Mouse (Mus musculus) MEL (cell line): ENCODE results near the gene Atp5s. TPM values are rescaled to one million over a fixed set of nuclear protein-coding genes. Genes with fewer than 3 reads are reported as not detected.

Source experiments
- DNase-seq: peaks from one replicate; pipeline ENCODE4 v3.0.0; 2011; ENCODE audit warnings: low read depth, low spot score
- H3K27ac ChIP-seq: 2 replicates; pipeline ENCODE4 v1.5.1; 2012; ENCODE audit warnings: low read depth, mild to moderate bottlenecking, control low read depth, low read length, moderate library complexity; ENCODE audit not compliant: control insufficient read depth
- H3K27me3 ChIP-seq, 2 experiments: fragments of 150-350 bp in 1 of 2; sonication (generic) in 1 of 2; 2 replicates each; pipeline ENCODE4 v1.6.1; 2012; ENCODE audit warnings: low read length in 2 of 2, mild to moderate bottlenecking in 2 of 2, improper control_type of control experiment in 1 of 2, moderate library complexity in 1 of 2; ENCODE audit not compliant: insufficient read depth in 2 of 2, control insufficient read depth in 1 of 2
- H3K36me3 ChIP-seq, 2 experiments: 2 replicates each; pipeline ENCODE4 v1.6.1; 2012 to 2014; ENCODE audit warnings: low read length in 2 of 2, improper control_type of control experiment in 1 of 2, inconsistent platforms in 1 of 2, mild to moderate bottlenecking in 1 of 2; ENCODE audit not compliant: insufficient read depth in 2 of 2, control insufficient read depth in 1 of 2
- H3K4me1 ChIP-seq, 2 experiments: fragments of 150-350 bp in 1 of 2; sonication (generic) in 1 of 2; 2 replicates each; pipeline ENCODE4 v1.6.1; 2012; ENCODE audit warnings: low read length in 2 of 2, improper control_type of control experiment in 1 of 2, mild to moderate bottlenecking in 1 of 2; ENCODE audit not compliant: insufficient read depth in 2 of 2, control insufficient read depth in 1 of 2
- H3K4me3 ChIP-seq, 2 experiments: fragments of 150-350 bp in 1 of 2; sonication (generic) in 1 of 2; 2 replicates each; pipeline ENCODE4 v1.5.1; 2012; ENCODE audit warnings: low read depth in 2 of 2, low read length in 2 of 2, mild to moderate bottlenecking in 2 of 2, moderate library complexity in 2 of 2, control low read depth in 1 of 2, improper control_type of control experiment in 1 of 2; ENCODE audit not compliant: control insufficient read depth in 1 of 2, insufficient read depth in 1 of 2
- H3K79me2 ChIP-seq: 2 replicates; pipeline ENCODE4 v1.6.1; 2012; ENCODE audit warnings: mild to moderate bottlenecking, low read length, moderate library complexity; ENCODE audit not compliant: control insufficient read depth, poor library complexity, insufficient read depth
- H3K9ac ChIP-seq: 2 replicates; pipeline ENCODE4 v1.6.1; 2012; ENCODE audit warnings: low read depth, mild to moderate bottlenecking, control low read depth, low read length, moderate library complexity; ENCODE audit not compliant: control insufficient read depth, poor library complexity, severe bottlenecking
- H3K9me3 ChIP-seq: fragments of 150-350 bp; sonication (generic); replicated peaks from 2 replicates; pipeline ENCODE4 v1.6.1; 2012; ENCODE audit warnings: mild to moderate bottlenecking, low read length, improper control_type of control experiment, moderate library complexity; ENCODE audit not compliant: insufficient read depth
- BHLHE40 ChIP-seq: IDR thresholded peaks from 2 replicates; pipeline ENCODE4 v1.6.1; 2012; ENCODE audit warnings: low read depth, mild to moderate bottlenecking, inconsistent platforms, low read length, improper control_type of control experiment, borderline replicate concordance
- ETS1 ChIP-seq: IDR thresholded peaks from 2 replicates; pipeline ENCODE4 v1.6.1; 2012; ENCODE audit warnings: low read depth, mild to moderate bottlenecking, inconsistent platforms, low read length, improper control_type of control experiment, moderate library complexity
- GABPA ChIP-seq: IDR thresholded peaks from 2 replicates; pipeline ENCODE4 v1.6.1; 2012; ENCODE audit warnings: low read depth, mild to moderate bottlenecking, inconsistent platforms, low read length, improper control_type of control experiment, moderate library complexity
- GATA1 ChIP-seq: IDR thresholded peaks from 2 replicates; pipeline ENCODE4 v1.6.1; 2011; ENCODE audit warnings: low read depth, low read length, improper control_type of control experiment
- HCFC1 ChIP-seq: IDR thresholded peaks from 2 replicates; pipeline ENCODE4 v1.6.1; 2012; ENCODE audit warnings: low read depth, mild to moderate bottlenecking, inconsistent platforms, low read length, improper control_type of control experiment, moderate library complexity
- MAFK ChIP-seq: IDR thresholded peaks from 2 replicates; pipeline ENCODE4 v1.6.1; 2011; ENCODE audit warnings: low read depth, mild to moderate bottlenecking, low read length, improper control_type of control experiment, borderline replicate concordance
- MXI1 ChIP-seq: IDR thresholded peaks from 2 replicates; pipeline ENCODE4 v1.6.1; 2011; ENCODE audit warnings: mild to moderate bottlenecking, low read depth, low read length, improper control_type of control experiment
- MYC ChIP-seq: IDR thresholded peaks from 2 replicates; pipeline ENCODE4 v1.6.1; 2011; ENCODE audit warnings: low read depth, mild to moderate bottlenecking, low read length, improper control_type of control experiment, moderate library complexity
- NELFE ChIP-seq: IDR thresholded peaks from 2 replicates; pipeline ENCODE4 v1.6.1; 2011; ENCODE audit warnings: low read depth, low read length, improper control_type of control experiment
- NRF1 ChIP-seq: IDR thresholded peaks from 2 replicates; pipeline ENCODE4 v1.6.1; 2014; ENCODE audit warnings: low read depth, mild to moderate bottlenecking, inconsistent platforms, low read length, improper control_type of control experiment, moderate library complexity; ENCODE audit not compliant: poor library complexity, insufficient read depth, severe bottlenecking
- POLR2A ChIP-seq, 2 experiments: IDR thresholded peaks; 2 replicates each; pipeline ENCODE4 v1.6.1; 2011 to 2012; ENCODE audit warnings: low read length in 2 of 2, mild to moderate bottlenecking in 2 of 2, control low read depth in 1 of 2, improper control_type of control experiment in 1 of 2, low read depth in 1 of 2, moderate library complexity in 1 of 2; ENCODE audit not compliant: control insufficient read depth in 1 of 2, insufficient read depth in 1 of 2, poor library complexity in 1 of 2
- RAD21 ChIP-seq: IDR thresholded peaks from 2 replicates; pipeline ENCODE4 v1.6.1; 2011; ENCODE audit warnings: mild to moderate bottlenecking, low read depth, low read length, improper control_type of control experiment
- SIN3A ChIP-seq: IDR thresholded peaks from 2 replicates; pipeline ENCODE4 v1.6.1; 2012; ENCODE audit warnings: low read length, improper control_type of control experiment, inconsistent platforms
- SMC3 ChIP-seq: IDR thresholded peaks from 2 replicates; pipeline ENCODE4 v1.6.1; 2011; ENCODE audit warnings: low read depth, low read length, improper control_type of control experiment
- TCF12 ChIP-seq: IDR thresholded peaks from 2 replicates; pipeline ENCODE4 v1.6.1; 2014; ENCODE audit warnings: low read depth, mild to moderate bottlenecking, inconsistent platforms, low read length, improper control_type of control experiment, moderate library complexity
- ZC3H11A ChIP-seq: IDR thresholded peaks from 2 replicates; pipeline ENCODE4 v1.6.1; 2012; ENCODE audit warnings: low read depth, mild to moderate bottlenecking, inconsistent platforms, low read length, improper control_type of control experiment
- ZMIZ1 ChIP-seq: IDR thresholded peaks from 2 replicates; pipeline ENCODE4 v1.6.1; 2012; ENCODE audit warnings: low read depth, mild to moderate bottlenecking, inconsistent platforms, low read length, improper control_type of control experiment, moderate library complexity
- polyA plus RNA-seq, 2 experiments: library from polyadenylated mRNA; stranded (reverse) in 1 of 2; unstranded in 1 of 2; fragments of >175 nt in 1 of 2; fragments of >200 nt in 1 of 2; gene quantifications; 2 replicates each; pipeline versions ENCODE4 v1.2.1 to v1.2.4; 2012; ENCODE audit warnings: low replicate concordance in 2 of 2, low read depth in 1 of 2; ENCODE audit not compliant: insufficient read length in 2 of 2, insufficient read depth in 1 of 2, missing spikeins in 1 of 2
- total RNA-seq: library from RNA; depleted of rRNA; stranded (reverse); fragments of 300-350 nt; gene quantifications from 2 replicates; pipeline ENCODE4 v1.2.3, GENCODE M21; 2012

Atp5s gene
- total and polyA plus RNA-seq, 3 experiments = 12.7 to 13.7 TPM; not detected in 1

- peaks cover 0 to 4% of the 10 kb centered on the region in 2 experiments; a peak in 2 of 4 replicates for H3K36me3 ChIP-seq
- no peak for DNase-seq
- no peaks in the 10 kb centered on the region for H3K27me3 ChIP-seq
- no peaks in the 10 kb centered on the region for H3K79me2 ChIP-seq
- no peak for TF ChIP-seq NRF1
- TF ChIP-seq NELFE = no peak
- TF ChIP-seq MYC = no peak
- TF ChIP-seq ETS1 = no peak
- TF ChIP-seq MXI1 = no peak
- no peak for TF ChIP-seq ZMIZ1
- no peak for TF ChIP-seq MAFK
- no peak for TF ChIP-seq TCF12
- H3K4me3 ChIP-seq = no peak overlapping the region
- no peaks in the 10 kb centered on the region for H3K9me3 ChIP-seq
- no peak overlapping the region for H3K9ac ChIP-seq
- no peak overlapping the region for H3K27ac ChIP-seq
- peaks cover 0 to 12% of the 10 kb centered on the region in 2 experiments; a peak in 3 of 4 replicates for H3K4me1 ChIP-seq
Measured at GRCm38 (mm10) chr12:69777957-69778356, 53.2 kb downstream of the Atp5s start.

GRCm38 (mm10) chr12:69781480-69781879, 56.7 kb downstream of the Atp5s start:
- H3K27ac ChIP-seq = no peak overlapping the region
- peaks cover 0 to 4% of the 10 kb centered on the region in 2 experiments; a peak in 2 of 4 replicates for H3K36me3 ChIP-seq
- TF ChIP-seq GATA1 (no peak), HCFC1 (no peak), SMC3 (no peak), NELFE (no peak), BHLHE40 (no peak), ZC3H11A (no peak), SIN3A (no peak), POLR2A (IDR thresholded peaks at IDR 0.05; ENCODE audit: control insufficient read depth in 1 of 2, insufficient read depth in 1 of 2, low read depth in 1 of 2, low read length in 2 of 2, poor library complexity in 1 of 2) (no peak), GABPA (no peak), RAD21 (no peak), ZMIZ1 (no peak)
- DNase-seq = no peak
- no peak overlapping the region for H3K4me3 ChIP-seq
- H3K79me2 ChIP-seq = no peaks in the 10 kb centered on the region
- H3K9ac ChIP-seq = no peak overlapping the region
- H3K4me1 ChIP-seq = peaks cover 0 to 17% of the 10 kb centered on the region in 2 experiments; a peak in 3 of 4 replicates
- no peaks in the 10 kb centered on the region for H3K9me3 ChIP-seq
- no peaks in the 10 kb centered on the region for H3K27me3 ChIP-seq
